8 mouse cellular contexts compared by ENCODE assay signal in the genomic region with DNA sequence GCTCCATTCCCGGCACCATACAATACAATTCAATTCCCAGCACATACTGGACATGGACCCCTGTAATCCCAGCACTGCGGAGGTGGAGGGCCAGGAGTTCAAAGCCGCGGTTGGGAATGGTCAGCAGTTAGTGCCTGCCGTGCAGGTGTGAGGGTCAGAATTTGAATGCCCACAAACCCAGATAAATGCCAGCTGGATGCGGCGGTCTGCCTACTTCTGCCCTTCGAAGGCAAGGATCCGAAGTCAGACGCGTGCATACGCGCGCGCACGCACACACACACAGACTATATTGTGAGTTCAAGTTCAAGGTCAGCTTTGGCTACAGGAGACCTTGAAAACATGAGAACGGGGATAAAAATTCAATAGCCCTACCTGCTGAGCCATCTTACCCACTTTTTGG. TPM values are rescaled to one million over a fixed set of nuclear protein-coding genes. Genes with fewer than 3 reads are reported as not detected.
A peak's percentile ranks its signal among the peaks of the same experiment; 100 is the strongest.
DNase-seq lines count a peak whose midpoint lies in the region; ATAC-seq and TF ChIP-seq lines count a peak whose summit lies in the region.

No protein-coding gene starts in this region.

- H3K36me3 ChIP-seq in thymus, adult 2 months (ENCODE audit: control insufficient read depth, insufficient read depth, low read length): peaks cover 17% of the 10 kb centered on the region
- peaks cover 19% of the 10 kb centered on the region for H3K36me3 ChIP-seq in limb, embryonic 14.5 days (ENCODE audit: control insufficient read depth, insufficient read depth, low read length)

- peak overlapping the region; percentile 7; the same call in 1 of the 2 replicates for H3K27ac ChIP-seq in thymus, adult 2 months (ENCODE audit: control insufficient read depth, insufficient read depth, low read length)
- peak overlapping the region; percentile 84; the same call in 1 of the 2 replicates for H3K27ac ChIP-seq in limb, embryonic 14.5 days (replicated peaks; ENCODE audit: low read depth, low read length)

- no peak for ATAC-seq in limb, embryonic 14.5 days (ENCODE audit: low FRiP score, low read depth)

- no peak for TF ChIP-seq CTCF in thymus, adult 2 months (IDR thresholded peaks at IDR 0.05; ENCODE audit: borderline replicate concordance, control insufficient read depth, extremely low read depth, insufficient read depth, low read length, poor library complexity)

- H3K9me3 ChIP-seq in limb, embryonic 14.5 days (ENCODE audit: control insufficient read depth, low read length): no peaks in the 10 kb centered on the region

- H3K9ac ChIP-seq in limb, embryonic 14.5 days (ENCODE audit: low read depth, low read length, severe bottlenecking): peak overlapping the region; percentile 83

- peak; percentile 22 to 35 for DNase-seq in cerebellum, postnatal 14 days
- DNase-seq in cerebellum, postnatal 36 days: no peak
- DNase-seq in thymus, adult 2 months: no peak
- DNase-seq in thymus, postnatal 36 days: no peak
- no peak for DNase-seq in limb, embryonic 14.5 days (ENCODE audit: low spot score)
- no peak for DNase-seq in right cerebral cortex, adult 2 months (ENCODE audit: low spot score in 2 of 2)
- DNase-seq in right cerebral cortex, adult 18-20 months: no peak
- DNase-seq in Muller cell, postnatal 12 days (ENCODE audit: inconsistent ontology term): no peak

- peaks cover 29% of the 10 kb centered on the region for H3K4me1 ChIP-seq in thymus, adult 2 months (replicated peaks; ENCODE audit: control insufficient read depth, insufficient read depth, low read length)
- H3K4me1 ChIP-seq in limb, embryonic 14.5 days (ENCODE audit: control insufficient read depth, insufficient read depth, low read length): peaks cover 10% of the 10 kb centered on the region

- no peak overlapping the region for H3K4me3 ChIP-seq in thymus, adult 2 months (ENCODE audit: control insufficient read depth, insufficient read depth, low read length)
- H3K4me3 ChIP-seq in limb, embryonic 14.5 days (replicated peaks; ENCODE audit: low read length): peak overlapping the region; percentile 92

- no peak for TF ChIP-seq POLR2A in thymus, adult 2 months (IDR thresholded peaks at IDR 0.05; ENCODE audit: control insufficient read depth, extremely low read depth, insufficient read depth, low read length, poor library complexity)
- no peak for TF ChIP-seq POLR2A in limb, embryonic 14.5 days (IDR thresholded peaks at IDR 0.05; ENCODE audit: borderline replicate concordance, extremely low read depth, insufficient read depth, insufficient read length)

- H3K4me2 ChIP-seq in limb, embryonic 14.5 days (replicated peaks; ENCODE audit: low read depth, low read length, severe bottlenecking): peak overlapping the region; percentile 58

- no peaks in the 10 kb centered on the region for H3K27me3 ChIP-seq in thymus, adult 2 months (ENCODE audit: control insufficient read depth, insufficient read depth, low read length)
- no peaks in the 10 kb centered on the region for H3K27me3 ChIP-seq in limb, embryonic 14.5 days (ENCODE audit: control insufficient read depth, insufficient read depth, low read length)

- WGBS in thymus, adult 2 months: 88% methylated on average over 17 of the region's 17 CpGs
- WGBS in limb, embryonic 14.5 days: 63% methylated on average over 17 of the region's 17 CpGs

RNA-seq across cellular contexts. Expression of gene 2310039H08Rik, which starts 0.8 kb away (rescaled TPM):
- polyA plus RNA-seq in thymus, adult 2 months (2012; rRNA removed): 106 TPM in 2 replicates
- 85.4 and 110 TPM in 2 replicates for polyA plus RNA-seq in limb, embryonic 14.5 days (2012; rRNA removed)
- 82.7 and 106 TPM in 2 replicates for polyA plus RNA-seq in limb, embryonic 14.5 days (2014; fragmentation: Nextera tagmentation; extraction: Ambion mirVana)

RNA-seq across cellular contexts. Expression of gene Ptcra, which starts 8.1 kb away (rescaled TPM):
- 126 and 163 TPM in 2 replicates for polyA plus RNA-seq in thymus, adult 2 months (2012; rRNA removed)
- polyA plus RNA-seq in limb, embryonic 14.5 days (2012; rRNA removed): 0.20 and 0.30 TPM in 2 replicates
- polyA plus RNA-seq in limb, embryonic 14.5 days (2014; fragmentation: Nextera tagmentation; extraction: Ambion mirVana): 0.19 and 0.57 TPM in 2 replicates

RNA-seq across cellular contexts. Expression of gene Rpl7l1, which starts 10.9 kb away (rescaled TPM):
- polyA plus RNA-seq in thymus, adult 2 months (2012; rRNA removed): 30.7 and 33.8 TPM in 2 replicates
- polyA plus RNA-seq in limb, embryonic 14.5 days (2012; rRNA removed): 69.8 and 101 TPM in 2 replicates
- polyA plus RNA-seq in limb, embryonic 14.5 days (2014; fragmentation: Nextera tagmentation; extraction: Ambion mirVana): 126 and 131 TPM in 2 replicates

RNA-seq across cellular contexts. Expression of gene Cnpy3, which starts 19.6 kb away (rescaled TPM):
- 61.5 and 67.1 TPM in 2 replicates for polyA plus RNA-seq in thymus, adult 2 months (2012; rRNA removed)
- polyA plus RNA-seq in limb, embryonic 14.5 days (2012; rRNA removed): 67.3 and 68.2 TPM in 2 replicates
- 64.0 and 69.3 TPM in 2 replicates for polyA plus RNA-seq in limb, embryonic 14.5 days (2014; fragmentation: Nextera tagmentation; extraction: Ambion mirVana)

RNA-seq across cellular contexts. Expression of gene Gnmt, which starts 42.6 kb away (rescaled TPM):
- 4.4 and 10.6 TPM in 2 replicates for polyA plus RNA-seq in thymus, adult 2 months (2012; rRNA removed)
- 0.77 and 1.1 TPM in 2 replicates for polyA plus RNA-seq in limb, embryonic 14.5 days (2012; rRNA removed)
- polyA plus RNA-seq in limb, embryonic 14.5 days (2014; fragmentation: Nextera tagmentation; extraction: Ambion mirVana): 0.46 and 0.78 TPM in 2 replicates

Comparison
In these comparisons a context has a peak if more than half of its experiments do, and no peak if none do; other contexts are left out.
1. DNase-seq: peak in cerebellum, postnatal 14 days (2 of 2); none in cerebellum, postnatal 36 days (0 of 2), thymus, adult 2 months (single experiment), thymus, postnatal 36 days (0 of 2), limb, embryonic 14.5 days (single experiment), right cerebral cortex, adult 2 months (0 of 2), right cerebral cortex, adult 18-20 months (single experiment) and Muller cell, postnatal 12 days (single experiment).
2. RNA of gene Ptcra, which starts 8.1 kb away (polyA plus RNA-seq): 126 to 163 TPM in thymus, adult 2 months; 0.19 to 0.57 TPM in limb, embryonic 14.5 days; every median in the first group is over 10 times any median in the second.